8 mouse cellular contexts compared by ENCODE assay signal in genomic region chr8:121374284-121374683, GRCm38 (mm10).
DNase-seq lines count a peak whose midpoint lies in the region; ATAC-seq and TF ChIP-seq lines count a peak whose summit lies in the region.

No protein-coding gene starts in this region.

- no peaks in the 10 kb centered on the region for H3K9me3 ChIP-seq in stomach, postnatal 0 days (ENCODE audit: control insufficient read depth, low read length)

- 0 out of 2 replicates have a peak, but pooled peaks have one; percentile 16 for TF ChIP-seq CTCF in cerebellum, adult 2 months (IDR thresholded peaks at IDR 0.05; ENCODE audit: borderline replicate concordance, insufficient read depth, low read depth, low read length)
- TF ChIP-seq CTCF in kidney, adult 2 months (conservative IDR thresholded peaks at IDR 0.05; ENCODE audit: insufficient read depth, insufficient read length, low read depth, low read length) = 0 out of 2 replicates have a peak, but pooled peaks have one; percentile 19
- TF ChIP-seq CTCF in spleen, adult 2 months (IDR thresholded peaks at IDR 0.05; ENCODE audit: extremely low read depth, insufficient read depth, insufficient read length, insufficient replicate concordance) = peak; percentile 39; the same call in 1 of the 2 replicates
- TF ChIP-seq CTCF in stomach, postnatal 0 days (IDR thresholded peaks at IDR 0.05; ENCODE audit: low read depth) = peak; percentile 62

- H3K27ac ChIP-seq in cerebellum, adult 2 months (ENCODE audit: insufficient read depth, low read length) = no peak overlapping the region
- H3K27ac ChIP-seq in kidney, adult 2 months (ENCODE audit: insufficient read depth, low read depth, low read length) = no peak overlapping the region
- H3K27ac ChIP-seq in spleen, adult 2 months (ENCODE audit: insufficient read depth, low read length) = no peak overlapping the region
- no peak overlapping the region for H3K27ac ChIP-seq in stomach, postnatal 0 days (replicated peaks)

- WGBS in cerebellum, adult 2 months = 26% methylated on average over 9 of the region's 9 CpGs
- 47% methylated on average over 9 of the region's 9 CpGs for WGBS in kidney, adult 2 months
- WGBS in spleen, adult 2 months = 61% methylated on average over 9 of the region's 9 CpGs
- 33% methylated on average over 9 of the region's 9 CpGs for WGBS in stomach, postnatal 0 days

- H3K4me3 ChIP-seq in cerebellum, adult 2 months (replicated peaks; ENCODE audit: insufficient read depth, low read depth, low read length) = no peak overlapping the region
- H3K4me3 ChIP-seq in kidney, adult 2 months (ENCODE audit: insufficient read depth, low read depth, low read length) = no peak overlapping the region
- no peak overlapping the region for H3K4me3 ChIP-seq in spleen, adult 2 months (ENCODE audit: extremely low read depth, insufficient read depth, insufficient read length)
- no peak overlapping the region for H3K4me3 ChIP-seq in stomach, postnatal 0 days (ENCODE audit: low read depth, low read length)

- DNase-seq in cerebellum, adult 2 months = no peak
- DNase-seq in cerebellum, adult 9-11 months = no peak
- no peak for DNase-seq in kidney, adult 2 months
- no peak for DNase-seq in kidney, adult 9 months
- no peak for DNase-seq in spleen, adult 2 months (ENCODE audit: low read depth in 1 of 2, low spot score in 2 of 2)
- no peak for DNase-seq in spleen, postnatal 10 days (ENCODE audit: low spot score in 2 of 2)
- DNase-seq in stomach, postnatal 0 days (ENCODE audit: low spot score) = no peak
- no peak for DNase-seq in right cerebral cortex, postnatal 25 days

- H3K4me1 ChIP-seq in cerebellum, adult 2 months (ENCODE audit: control insufficient read depth, insufficient read depth, low read length) = no peaks in the 10 kb centered on the region
- H3K4me1 ChIP-seq in kidney, adult 2 months (ENCODE audit: control insufficient read depth, insufficient read depth, low read length) = no peaks in the 10 kb centered on the region
- H3K4me1 ChIP-seq in spleen, adult 2 months (ENCODE audit: control insufficient read depth, insufficient read depth, insufficient read length) = no peaks in the 10 kb centered on the region
- peaks cover 3% of the 10 kb centered on the region for H3K4me1 ChIP-seq in stomach, postnatal 0 days (replicated peaks; ENCODE audit: control insufficient read depth, insufficient read depth)

- no peaks in the 10 kb centered on the region for H3K36me3 ChIP-seq in kidney, adult 2 months (ENCODE audit: control insufficient read depth, insufficient read depth, low read length)
- H3K36me3 ChIP-seq in spleen, adult 2 months (ENCODE audit: control insufficient read depth, insufficient read depth, low read length) = no peaks in the 10 kb centered on the region
- no peaks in the 10 kb centered on the region for H3K36me3 ChIP-seq in stomach, postnatal 0 days (ENCODE audit: control insufficient read depth, insufficient read depth, low read length)

- no peak for TF ChIP-seq POLR2A in cerebellum, adult 2 months (IDR thresholded peaks at IDR 0.05; ENCODE audit: borderline replicate concordance, insufficient read depth, low read length)
- no peak for TF ChIP-seq POLR2A in kidney, adult 2 months (IDR thresholded peaks at IDR 0.05; ENCODE audit: low read depth, low read length)
- no peak for TF ChIP-seq POLR2A in spleen, adult 2 months (IDR thresholded peaks at IDR 0.05; ENCODE audit: low read depth, low read length)

- no peak overlapping the region for H3K4me2 ChIP-seq in stomach, postnatal 0 days (replicated peaks; ENCODE audit: low read depth)

- H3K27me3 ChIP-seq in cerebellum, adult 2 months (ENCODE audit: control insufficient read depth, insufficient read depth, low read length) = no peaks in the 10 kb centered on the region
- H3K27me3 ChIP-seq in kidney, adult 2 months (replicated peaks; ENCODE audit: control insufficient read depth, insufficient read depth, low read length) = no peaks in the 10 kb centered on the region
- no peaks in the 10 kb centered on the region for H3K27me3 ChIP-seq in spleen, adult 2 months (ENCODE audit: control insufficient read depth, insufficient read depth, low read length)
- H3K27me3 ChIP-seq in stomach, postnatal 0 days (ENCODE audit: control insufficient read depth, insufficient read depth, low read length) = no peaks in the 10 kb centered on the region

- no peak for TF ChIP-seq EP300 in stomach, postnatal 0 days (optimal IDR thresholded peaks at IDR 0.05)

- no peak overlapping the region for H3K9ac ChIP-seq in stomach, postnatal 0 days (ENCODE audit: low read length)

- no peak for ATAC-seq in stomach, postnatal 0 days (ENCODE audit: low FRiP score, low TSS enrichment)
